ENCODE assay signal across 8 mouse cellular contexts in the genomic region with DNA sequence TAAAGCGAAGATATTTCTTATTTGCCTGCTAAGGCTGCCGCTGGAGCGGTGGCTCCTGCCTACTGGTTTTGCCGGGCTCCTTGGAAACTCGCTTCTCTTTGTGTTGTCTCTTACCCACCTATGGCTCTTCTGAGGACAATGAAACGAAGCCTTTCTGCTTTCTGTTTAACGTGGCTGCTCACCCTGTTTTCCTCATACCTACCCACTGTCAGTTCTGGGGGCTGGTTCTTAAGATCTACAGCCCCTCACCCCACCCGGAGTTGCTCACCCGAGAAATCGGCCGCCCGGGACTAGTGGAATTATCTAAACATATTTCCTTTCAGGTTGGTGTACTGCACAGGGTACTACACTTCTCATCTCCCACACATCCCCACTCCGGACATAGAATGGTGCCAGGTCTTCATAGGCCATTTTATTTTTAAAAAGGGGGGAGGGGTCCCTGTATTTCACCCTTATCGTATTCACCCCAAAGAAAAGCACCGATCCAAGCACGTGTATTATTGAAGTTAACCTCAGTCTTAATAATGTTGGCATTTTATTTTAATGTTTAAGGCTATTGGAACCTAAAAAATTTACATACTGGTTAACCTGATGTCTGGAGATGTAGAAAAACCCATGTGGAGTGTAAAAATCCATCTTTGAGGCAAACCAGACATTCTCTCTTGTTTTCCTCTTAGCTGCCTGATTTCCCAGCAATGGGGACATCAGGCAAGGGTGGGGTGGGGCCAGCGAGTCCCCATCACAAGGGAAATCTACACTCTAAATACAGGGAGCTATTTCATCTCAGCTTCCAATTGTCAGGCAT. TPM values are rescaled to one million over a fixed set of nuclear protein-coding genes. Genes with fewer than 3 reads are reported as not detected.
DNase-seq lines count a peak whose midpoint lies in the region; ATAC-seq and TF ChIP-seq lines count a peak whose summit lies in the region.

No protein-coding gene starts in this region.

- peaks cover 11% of the 10 kb centered on the region for H3K4me1 ChIP-seq in embryonic facial prominence, embryonic 14.5 days (ENCODE audit: control insufficient read depth, insufficient read depth, low read length)
- H3K4me1 ChIP-seq in hindbrain, embryonic 16.5 days (ENCODE audit: control insufficient read depth, insufficient read depth, low read depth, low read length), result peaks cover 5% of the 10 kb centered on the region; the same call in 1 of the 2 replicates
- 0 out of 2 replicates have a peak, but pooled peaks cover 2% of the 10 kb centered on the region for H3K4me1 ChIP-seq in midbrain, postnatal 0 days (ENCODE audit: insufficient read depth, low read length)

- peak overlapping the region; percentile 69 for H3K9ac ChIP-seq in embryonic facial prominence, embryonic 14.5 days (ENCODE audit: low read depth, low read length)
- H3K9ac ChIP-seq in hindbrain, embryonic 16.5 days (ENCODE audit: low read depth, low read length), result peak overlapping the region; percentile 82
- H3K9ac ChIP-seq in midbrain, postnatal 0 days (replicated peaks; ENCODE audit: low read length, poor library complexity, severe bottlenecking), result peak overlapping the region; percentile 79

- 0 out of 2 replicates have a peak, but pooled peaks cover 7% of the 10 kb centered on the region for H3K36me3 ChIP-seq in embryonic facial prominence, embryonic 14.5 days (ENCODE audit: control insufficient read depth, insufficient read depth, low read length)
- H3K36me3 ChIP-seq in hindbrain, embryonic 16.5 days (ENCODE audit: control insufficient read depth, insufficient read depth, low read length), result no peaks in the 10 kb centered on the region
- no peaks in the 10 kb centered on the region for H3K36me3 ChIP-seq in midbrain, postnatal 0 days (ENCODE audit: insufficient read depth, low read length)

- peak overlapping the region; percentile 83 for H3K4me2 ChIP-seq in embryonic facial prominence, embryonic 14.5 days (ENCODE audit: low read depth, low read length)
- peak overlapping the region; percentile 75 for H3K4me2 ChIP-seq in hindbrain, embryonic 16.5 days (ENCODE audit: low read length)
- H3K4me2 ChIP-seq in midbrain, postnatal 0 days (ENCODE audit: low read depth, low read length, poor library complexity, severe bottlenecking), result peak overlapping the region; percentile 69

- H3K9me3 ChIP-seq in embryonic facial prominence, embryonic 14.5 days (ENCODE audit: control insufficient read depth, low read length), result no peaks in the 10 kb centered on the region
- no peaks in the 10 kb centered on the region for H3K9me3 ChIP-seq in hindbrain, embryonic 16.5 days (ENCODE audit: control insufficient read depth, low read length)
- H3K9me3 ChIP-seq in midbrain, postnatal 0 days (ENCODE audit: low read length), result no peaks in the 10 kb centered on the region

- no peaks in the 10 kb centered on the region for H3K27me3 ChIP-seq in embryonic facial prominence, embryonic 14.5 days (replicated peaks; ENCODE audit: control insufficient read depth, insufficient read depth, low read length)
- no peaks in the 10 kb centered on the region for H3K27me3 ChIP-seq in hindbrain, embryonic 16.5 days (replicated peaks; ENCODE audit: control insufficient read depth, insufficient read depth, low read length)
- H3K27me3 ChIP-seq in midbrain, postnatal 0 days (ENCODE audit: insufficient read depth, low read length), result no peaks in the 10 kb centered on the region

- TF ChIP-seq CTCF in layer of hippocampus, adult 2 months (conservative IDR thresholded peaks at IDR 0.05), result no peak
- TF ChIP-seq CTCF in midbrain, postnatal 0 days (IDR thresholded peaks at IDR 0.05), result no peak

- peak overlapping the region; percentile 89 for H3K27ac ChIP-seq in layer of hippocampus, adult 2 months
- peak overlapping the region; percentile 98 for H3K27ac ChIP-seq in embryonic facial prominence, embryonic 14.5 days (replicated peaks; ENCODE audit: low read depth, low read length)
- peak overlapping the region; percentile 98 for H3K27ac ChIP-seq in hindbrain, embryonic 16.5 days (ENCODE audit: low read depth, low read length)
- peak overlapping the region; percentile 98 for H3K27ac ChIP-seq in midbrain, postnatal 0 days (ENCODE audit: low read depth, low read length)

- peak overlapping the region; percentile 88 for H3K4me3 ChIP-seq in layer of hippocampus, adult 2 months
- peak overlapping the region; percentile 82 for H3K4me3 ChIP-seq in embryonic facial prominence, embryonic 14.5 days (ENCODE audit: low read depth, low read length)
- peak overlapping the region; percentile 95 for H3K4me3 ChIP-seq in hindbrain, embryonic 16.5 days (ENCODE audit: low read length)
- peak overlapping the region; percentile 95 for H3K4me3 ChIP-seq in midbrain, postnatal 0 days (ENCODE audit: low read depth, low read length)

- no peak for DNase-seq in layer of hippocampus, adult 2 months (ENCODE audit: low spot score in 2 of 2)
- no peak for DNase-seq in layer of hippocampus, adult 9-11 months
- no peak for DNase-seq in embryonic facial prominence, embryonic 14.5 days (ENCODE audit: low spot score)
- DNase-seq in midbrain, postnatal 0 days (ENCODE audit: low spot score), result no peak
- no peak for DNase-seq in urinary bladder, postnatal 36 days (ENCODE audit: low spot score in 2 of 2)
- DNase-seq in spleen, postnatal 14 days (ENCODE audit: low spot score in 2 of 2), result no peak

- ATAC-seq in embryonic facial prominence, embryonic 14.5 days (ENCODE audit: low read depth), result no peak
- ATAC-seq in hindbrain, embryonic 16.5 days, result peak; percentile 3; the same call in 1 of the 2 replicates
- no peak for ATAC-seq in midbrain, postnatal 0 days (ENCODE audit: low FRiP score)
- ATAC-seq in monocyte, adult 5-6 weeks (replicated peaks; ENCODE audit: insufficient number of reproducible peaks, low FRiP score, low TSS enrichment, poor library complexity, severe bottlenecking), result no peak

- WGBS in embryonic facial prominence, embryonic 14.5 days, result 4% methylated on average over 17 of the region's 17 CpGs
- WGBS in hindbrain, embryonic 16.5 days, result 3% methylated on average over 17 of the region's 17 CpGs
- WGBS in midbrain, postnatal 0 days, result 2% methylated on average over 17 of the region's 17 CpGs

RNA-seq across cellular contexts. Expression of a gene that starts 1.4 kb away (rescaled TPM):
- total RNA-seq in layer of hippocampus, adult 2 months (2021), result 10 to 100 TPM; 17.6 to 17.9 TPM
- polyA plus RNA-seq in embryonic facial prominence, embryonic 14.5 days (2014; fragmentation: Nextera tagmentation; extraction: Ambion mirVana), result 62.0 and 72.7 TPM in 2 replicates
- polyA plus RNA-seq in hindbrain, embryonic 16.5 days (2015; fragmentation: Nextera tagmentation; extraction: Ambion mirVana), result 179 and 238 TPM in 2 replicates
- 148 and 180 TPM in 2 replicates for total RNA-seq in midbrain, postnatal 0 days (2014; rRNA removed)
- polyA plus RNA-seq in midbrain, postnatal 0 days (2015; fragmentation: Nextera tagmentation; extraction: Ambion mirVana), result 137 and 154 TPM in 2 replicates
- not detected in 3 replicates for total RNA-seq in monocyte, adult 5-6 weeks (2017)

Comparison
In these comparisons a context has a peak if more than half of its experiments do, and no peak if none do; other contexts are left out.
1. RNA of a gene that starts 1.4 kb away (total RNA-seq): 148 to 180 TPM in midbrain, postnatal 0 days and 17.6 to 17.9 TPM in layer of hippocampus, adult 2 months; not detected in monocyte, adult 5-6 weeks; every median in the first group is over 10 times any median in the second.
2. Peak in every context shown above with its lines, with median percentiles within 50 percentile points of each other: H3K27ac ChIP-seq, H3K4me3 ChIP-seq, H3K4me2 ChIP-seq and H3K9ac ChIP-seq.